Mouse (Mus musculus) frontal cortex, adult (tissue): ENCODE measurements around the gene Cox6b2.

Experiments used
- ATAC-seq: cut with Nextera tagmentation; 2 replicates; pipeline ENCODE4 v1.9.2; 2017; ENCODE audit warnings: mild to moderate bottlenecking, moderate library complexity, mixed read lengths; ENCODE audit not compliant: low TSS enrichment

Gene Cox6b2

DNA sequence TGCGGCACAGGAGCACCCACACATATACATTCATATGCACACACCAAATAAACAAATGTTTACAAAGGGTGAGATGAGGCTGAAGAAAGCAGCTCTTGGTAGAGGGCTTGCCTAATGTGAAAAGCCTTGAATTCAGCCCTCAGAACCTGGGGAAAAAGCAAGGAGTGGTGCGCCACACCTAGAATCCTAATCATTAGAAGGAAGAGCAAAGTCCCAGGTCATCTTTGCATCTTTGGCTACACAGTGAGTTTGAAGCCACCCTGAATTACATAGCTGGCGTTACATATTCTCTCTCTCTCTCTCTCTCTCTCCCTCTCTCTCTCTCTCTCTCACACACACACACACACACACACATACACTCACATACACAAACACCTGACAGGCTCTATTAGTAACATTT is 33.6 kb downstream of the Cox6b2 start:
- no peak for ATAC-seq

DNA sequence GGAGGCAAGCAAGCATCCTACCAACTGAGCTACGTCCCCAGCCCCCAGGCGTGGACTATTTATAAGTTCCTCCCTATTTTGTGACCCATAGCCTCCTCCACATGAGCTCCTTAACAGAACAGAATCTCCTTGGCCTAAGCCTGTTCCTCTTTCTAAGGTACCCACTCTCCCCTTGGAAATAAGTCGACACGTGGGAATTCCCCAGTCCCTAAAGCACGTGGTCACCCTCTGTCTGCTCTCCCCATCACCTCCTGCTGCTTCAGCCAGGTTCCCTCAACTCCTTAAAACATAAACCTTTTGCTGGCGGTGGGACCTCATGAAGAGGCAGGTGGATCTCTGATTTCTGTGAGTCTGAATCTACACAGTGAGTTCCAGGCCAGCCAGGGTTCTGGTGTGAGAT is 35.9 kb downstream of the Cox6b2 start:
- ATAC-seq = no peak

- ATAC-seq = no peak
Observed at GRCm38 (mm10) chr7:4712594-4712993, 40.3 kb downstream of the Cox6b2 start.

DNA sequence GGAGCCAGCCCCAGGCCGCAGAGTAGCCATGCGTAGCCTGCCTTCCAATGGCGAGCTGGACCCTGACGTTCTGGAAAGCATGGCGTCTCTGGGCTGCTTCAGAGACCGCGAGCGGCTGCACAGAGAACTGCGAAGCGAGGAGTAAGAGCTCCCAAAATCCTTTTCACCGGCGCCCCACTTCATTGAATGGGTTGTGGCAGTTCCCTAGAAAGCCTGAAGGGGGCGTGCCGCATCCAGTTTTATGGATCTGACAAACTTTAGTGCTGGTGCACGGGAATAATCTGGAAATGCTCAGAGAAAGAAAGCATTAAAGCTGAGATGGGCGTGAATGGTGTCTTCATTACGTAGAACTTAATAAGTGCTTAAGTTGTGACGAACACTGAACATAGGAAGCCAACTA is 47.8 kb downstream of the Cox6b2 start:
- ATAC-seq = peak; percentile 16; the same call in 1 of the 2 replicates

GRCm38 (mm10) chr7:4703195-4703594 is 49.7 kb downstream of the Cox6b2 start:
- no peak for ATAC-seq

- ATAC-seq = no peak
Observed at GRCm38 (mm10) chr7:4702334-4702733, 50.6 kb downstream of the Cox6b2 start.
